Mouse (Mus musculus) mesoderm, embryonic 11.5 days (tissue): ENCODE measurements at regions not wholly inside any gene's neighbourhood (a gene's known extent, or its start where the extent isn't known, plus 50 kb on each side); places are given as distances from the start of the nearest gene placed in this dataset.

Source experiments
- DNase-seq: peaks from one replicate; pipeline ENCODE4 v3.0.0-alpha.2; 2012; ENCODE audit warnings: low read depth, low spot score

GRCm38 (mm10) chr16:14800209-14800608 lies 106.2 kb upstream of the Efcab1 start:
- peak; percentile 10 for DNase-seq

DNA sequence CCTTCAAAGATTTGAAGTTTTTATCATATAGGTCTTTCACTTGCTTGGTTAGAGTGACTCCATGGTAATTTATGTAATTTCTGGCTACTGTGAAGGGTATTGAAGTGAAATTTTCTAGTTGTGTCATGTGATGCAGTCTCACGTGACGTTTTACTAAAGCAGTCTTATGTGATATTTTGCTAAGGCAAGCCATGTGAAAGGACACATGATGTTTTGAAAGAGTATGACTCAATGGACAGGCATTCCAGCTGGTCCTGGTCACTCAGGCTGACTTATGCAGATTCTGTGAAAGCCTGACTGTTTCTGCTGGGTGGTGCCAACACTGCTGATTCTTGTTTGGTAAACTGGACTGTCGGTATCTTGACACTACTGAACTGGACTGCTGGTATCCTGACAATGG lies 79.4 kb upstream of the Efcab1 start:
- DNase-seq, result no peak

DNA sequence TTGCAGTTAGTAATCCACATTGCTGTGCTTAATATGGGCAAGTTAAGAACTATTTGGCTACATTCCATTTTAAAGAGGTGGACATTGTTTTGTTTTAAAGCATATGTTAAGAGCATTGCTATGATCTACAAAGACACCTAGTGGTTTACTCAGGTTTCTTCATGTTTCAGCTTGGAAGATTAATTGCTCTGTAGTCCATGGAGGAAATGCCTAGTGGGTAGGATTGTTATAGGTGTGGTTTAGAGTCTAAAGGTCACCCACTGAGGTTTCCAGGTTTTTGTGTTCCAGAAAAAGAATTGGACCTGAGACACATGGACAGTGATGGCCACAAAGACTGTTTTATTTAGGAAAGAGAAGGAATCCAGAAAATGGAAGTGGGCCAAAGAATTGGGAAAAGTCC lies 65.6 kb upstream of the Efcab1 start:
- DNase-seq, result no peak
